Mouse (Mus musculus): ENCODE results near the gene Dock7.
"Not testable (repeated sequence)": the region's sequence is repeated elsewhere in the genome, so short reads cannot be mapped to it uniquely, and the experiment has no call there.

Dock7 gene

DNA sequence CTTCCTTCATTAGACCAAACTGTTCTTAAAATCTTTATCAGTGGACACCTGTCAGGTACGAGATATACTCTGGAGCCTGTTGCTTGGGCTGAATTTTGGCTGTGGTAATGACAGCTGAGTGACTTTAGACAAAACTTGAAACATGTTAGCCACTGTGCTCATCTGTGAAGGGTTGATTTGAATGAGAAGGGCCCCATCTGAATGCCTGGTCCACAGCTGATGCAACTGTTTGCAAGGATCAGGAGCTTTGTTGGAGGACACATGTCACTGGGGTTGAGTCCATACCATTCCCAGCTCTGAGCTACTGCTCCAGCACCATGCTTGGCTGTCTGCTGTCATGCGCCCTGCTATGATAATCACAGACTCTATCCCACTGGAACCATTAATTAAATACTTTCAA lies 115.1 kb downstream of the Dock7 start:
- DNase-seq, result no peak

DNA sequence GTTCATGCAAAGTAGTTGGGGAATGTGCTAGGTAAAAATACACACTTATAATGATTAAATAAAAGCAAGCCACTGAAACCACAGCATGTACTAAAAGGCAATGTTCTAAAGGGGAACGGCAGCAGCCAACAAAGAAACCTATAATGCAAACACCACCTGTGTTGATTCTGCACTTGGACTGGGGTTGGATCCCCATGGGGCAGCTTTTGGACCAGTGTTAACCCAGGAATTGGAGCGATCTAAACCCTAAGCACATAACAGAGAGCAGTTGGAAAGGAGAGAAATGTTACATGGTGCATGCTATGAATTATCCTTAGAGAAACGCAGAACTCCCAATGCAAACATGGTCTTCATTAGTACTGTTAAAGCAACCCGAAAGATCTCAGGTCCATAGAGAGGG lies 127.2 kb downstream of the Dock7 start:
- DNase-seq, result no peak

DNA sequence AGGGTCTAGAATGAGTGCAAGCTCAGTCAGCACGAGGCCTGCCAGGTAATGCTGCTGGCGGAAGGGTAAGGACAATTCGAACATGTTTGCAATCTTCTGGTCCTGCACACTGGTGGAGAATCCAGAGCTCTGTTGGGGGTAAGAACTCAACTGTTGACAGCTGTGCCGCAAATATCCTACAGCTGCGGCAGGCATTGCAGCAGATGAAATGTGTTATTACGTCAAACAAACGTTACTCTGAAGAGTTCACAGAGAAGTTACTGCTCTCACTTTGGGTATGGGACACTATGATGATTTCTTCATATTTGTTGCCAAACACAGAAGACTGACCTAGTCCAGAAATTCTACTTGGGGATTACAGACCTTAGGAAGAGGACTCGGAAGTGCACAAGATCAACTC lies 136.0 kb downstream of the Dock7 start:
- DNase-seq, result no peak

DNA sequence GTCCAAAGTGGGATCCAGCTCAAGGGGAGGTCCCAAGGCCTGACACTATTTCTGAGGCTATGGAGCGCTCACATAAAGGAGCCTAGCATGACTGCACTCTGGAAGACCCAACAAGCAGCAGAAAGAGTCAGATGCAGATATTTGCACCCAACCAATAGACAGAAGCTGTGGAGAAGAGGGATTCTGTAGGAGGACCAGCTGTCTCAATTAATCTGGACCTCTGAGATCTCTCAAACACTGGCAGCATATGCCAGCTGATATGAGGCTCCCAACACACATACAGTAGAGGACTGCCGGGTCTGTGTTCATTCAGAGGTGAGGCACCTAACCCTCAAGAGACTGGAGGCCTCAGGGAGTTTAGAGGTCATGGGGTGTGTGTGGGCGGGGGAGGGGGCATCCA lies 140.7 kb downstream of the Dock7 start:
- DNase-seq, result not testable (repeated sequence)

DNA sequence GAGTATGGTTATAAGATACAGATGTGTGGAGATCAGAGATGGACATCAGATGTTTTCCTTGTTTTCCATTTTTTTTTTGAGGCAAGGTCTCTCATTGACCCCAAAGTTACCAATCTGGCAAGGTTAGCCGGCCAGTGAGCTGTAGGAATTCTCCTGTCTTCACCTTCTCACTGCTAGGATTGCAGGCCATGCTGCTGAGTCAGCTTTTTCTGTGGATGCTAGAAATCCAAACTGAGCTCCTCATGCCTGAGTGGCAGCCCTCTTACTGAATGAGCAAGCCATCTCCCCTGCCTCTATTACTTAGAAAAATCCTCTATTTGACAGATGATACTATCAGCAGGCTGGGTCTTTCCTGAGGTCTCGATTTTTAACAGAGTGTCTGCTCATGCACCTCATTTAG lies 142.0 kb downstream of the Dock7 start:
- DNase-seq, result no peak

DNA sequence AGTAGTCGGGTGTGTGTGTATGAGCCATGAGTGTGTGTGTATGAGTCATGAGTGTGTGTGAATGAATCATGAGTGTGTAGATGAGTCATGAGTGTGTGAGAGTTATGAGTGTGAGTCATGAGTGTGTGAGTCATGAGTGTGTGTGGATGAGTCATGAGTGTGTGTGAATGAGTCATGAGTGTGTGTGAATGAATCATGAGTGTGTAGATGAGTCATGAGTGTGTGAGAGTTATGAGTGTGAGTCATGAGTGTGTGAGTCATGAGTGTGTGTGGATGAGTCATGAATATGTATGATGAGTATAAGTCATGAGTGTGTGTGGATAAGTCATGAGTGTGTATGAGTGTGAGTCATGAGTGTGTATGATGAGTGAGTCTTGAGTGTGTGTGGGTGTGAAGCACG lies 142.4 kb downstream of the Dock7 start:
- not testable (repeated sequence) for DNase-seq

DNA sequence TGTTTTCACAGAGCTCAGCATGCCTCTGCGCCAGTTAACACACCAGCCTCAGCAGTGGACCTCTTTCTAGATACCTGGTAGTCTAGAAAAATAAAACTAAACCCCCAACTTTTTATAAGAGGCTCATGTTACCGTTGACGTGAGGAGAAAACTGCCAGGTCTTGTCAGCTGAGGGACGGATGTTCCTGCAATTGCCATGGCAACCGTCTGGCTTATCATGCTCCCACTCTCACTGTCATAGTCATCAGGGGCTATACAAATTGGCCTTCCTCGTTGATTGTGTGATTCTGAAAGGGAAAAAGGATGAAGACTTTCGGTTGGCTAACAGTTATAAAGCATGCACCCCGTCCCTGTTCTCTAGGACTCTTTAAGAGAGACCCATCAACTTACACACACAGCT lies 145.0 kb downstream of the Dock7 start:
- DNase-seq, result no peak

DNA sequence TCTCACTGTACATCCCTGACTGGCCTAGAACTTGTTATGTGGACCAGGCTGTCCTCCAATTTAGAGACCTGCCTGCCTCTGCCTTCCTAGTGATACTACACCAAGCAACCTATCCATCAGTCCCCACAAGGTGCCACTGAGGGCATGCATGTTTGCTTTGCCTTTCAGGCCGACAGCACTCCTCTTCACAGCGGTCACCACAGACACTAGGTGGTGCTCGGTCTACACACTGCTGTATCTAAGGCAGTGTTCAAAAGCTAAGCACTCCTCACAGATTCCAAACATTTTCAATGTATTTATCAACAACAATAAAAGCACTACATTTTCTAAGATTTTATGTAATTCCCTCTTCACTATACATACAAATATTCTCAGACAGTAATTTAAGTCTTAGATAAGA lies 150.8 kb downstream of the Dock7 start:
- no peak for DNase-seq

DNA sequence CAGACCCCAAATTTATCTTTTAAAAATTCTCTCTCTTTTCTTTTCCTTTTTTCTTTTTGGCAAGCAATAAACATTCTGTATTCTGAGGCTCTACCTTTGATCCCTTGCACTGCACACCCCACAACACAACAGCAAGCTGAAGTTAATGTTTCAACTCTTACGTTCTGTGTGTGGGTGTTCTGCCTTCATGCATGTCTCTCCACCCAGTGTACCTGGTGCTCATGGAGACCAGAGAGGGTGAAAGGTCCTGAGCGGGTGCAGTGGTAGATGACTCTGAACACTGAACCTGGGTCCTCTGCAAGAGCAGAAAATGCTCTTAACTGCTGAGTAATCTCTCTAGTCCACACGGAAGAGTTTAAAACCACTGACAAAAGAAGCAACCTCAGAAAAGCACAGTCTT lies 160.5 kb downstream of the Dock7 start:
- no peak for DNase-seq

DNA sequence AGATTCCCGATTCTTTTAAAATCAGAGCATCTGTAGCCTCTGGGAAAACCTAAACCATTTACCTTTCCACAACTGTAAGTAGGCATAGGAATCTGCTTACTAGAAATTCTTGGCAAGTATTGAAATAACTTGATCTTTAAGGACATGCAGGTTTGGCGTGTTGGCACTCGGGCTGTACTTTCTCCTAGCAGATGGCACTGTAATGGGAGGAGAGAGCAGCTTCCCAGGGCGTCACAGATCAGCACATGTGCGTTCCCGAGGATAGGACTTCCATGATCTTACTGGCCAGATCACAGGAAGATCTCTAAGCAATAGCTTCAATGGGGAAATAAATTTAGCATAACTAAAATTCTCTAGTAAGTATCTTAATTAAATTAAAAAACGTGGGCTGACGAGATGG lies 164.7 kb downstream of the Dock7 start:
- peak; percentile 36 to 48 for DNase-seq

DNA sequence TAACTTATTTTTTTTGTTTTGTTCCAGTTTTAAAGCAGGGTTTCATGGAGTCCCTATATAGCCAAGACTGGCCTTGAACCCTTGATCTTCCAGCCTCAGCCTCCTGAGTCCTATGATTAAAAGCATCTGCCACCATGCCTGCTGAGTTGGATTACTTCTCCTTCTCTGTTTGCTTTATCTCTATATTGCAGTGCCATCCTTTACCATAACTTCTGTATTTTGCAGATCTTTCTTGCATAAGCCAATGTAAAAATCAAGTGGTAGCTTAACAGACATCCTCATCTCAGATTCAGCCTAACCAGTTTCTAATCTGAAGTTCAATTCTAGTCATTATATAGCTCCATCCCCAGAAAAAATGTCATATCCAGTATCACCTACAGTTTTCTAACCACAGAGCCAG lies 170.2 kb downstream of the Dock7 start:
- DNase-seq, result no peak

DNA sequence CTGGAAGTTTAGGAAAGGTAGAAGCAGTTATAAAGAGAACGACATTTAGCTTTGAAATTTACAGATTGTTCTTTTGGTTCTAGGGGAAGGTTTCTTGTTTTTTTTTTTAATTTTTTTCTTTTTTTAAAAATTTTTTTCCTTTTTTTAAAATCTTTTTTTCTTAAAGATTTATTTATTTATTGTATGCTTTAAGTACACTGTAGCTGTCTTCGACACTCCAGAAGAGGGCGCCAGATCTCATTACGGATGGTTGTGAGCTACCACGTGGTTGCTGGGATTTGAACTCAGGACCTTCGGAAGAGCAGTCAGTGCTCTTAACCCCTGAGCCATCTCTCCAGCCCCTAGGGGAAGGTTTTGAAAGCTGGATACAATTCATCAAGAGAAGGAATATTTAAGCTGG lies 182.5 kb downstream of the Dock7 start:
- not testable (repeated sequence) for DNase-seq

DNA sequence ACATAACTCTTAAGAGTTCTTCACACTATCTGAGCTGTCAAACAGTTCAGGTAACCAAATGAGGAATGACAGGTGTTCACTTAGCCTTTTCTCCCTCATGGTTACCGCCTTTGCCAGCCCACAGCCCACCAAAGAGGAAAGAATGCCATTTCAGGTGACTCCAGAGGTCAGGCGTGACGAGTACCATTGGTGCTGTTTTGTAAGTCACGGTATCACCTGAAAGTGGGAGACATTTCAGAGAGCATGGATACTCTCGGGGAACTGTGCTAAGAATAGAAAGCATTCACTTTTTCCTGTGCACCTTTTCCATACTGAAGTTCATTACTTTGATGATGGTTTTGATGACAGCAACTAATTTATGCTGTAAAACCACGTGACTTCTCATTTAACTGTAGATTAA lies 184.7 kb downstream of the Dock7 start:
- DNase-seq, result no peak

DNA sequence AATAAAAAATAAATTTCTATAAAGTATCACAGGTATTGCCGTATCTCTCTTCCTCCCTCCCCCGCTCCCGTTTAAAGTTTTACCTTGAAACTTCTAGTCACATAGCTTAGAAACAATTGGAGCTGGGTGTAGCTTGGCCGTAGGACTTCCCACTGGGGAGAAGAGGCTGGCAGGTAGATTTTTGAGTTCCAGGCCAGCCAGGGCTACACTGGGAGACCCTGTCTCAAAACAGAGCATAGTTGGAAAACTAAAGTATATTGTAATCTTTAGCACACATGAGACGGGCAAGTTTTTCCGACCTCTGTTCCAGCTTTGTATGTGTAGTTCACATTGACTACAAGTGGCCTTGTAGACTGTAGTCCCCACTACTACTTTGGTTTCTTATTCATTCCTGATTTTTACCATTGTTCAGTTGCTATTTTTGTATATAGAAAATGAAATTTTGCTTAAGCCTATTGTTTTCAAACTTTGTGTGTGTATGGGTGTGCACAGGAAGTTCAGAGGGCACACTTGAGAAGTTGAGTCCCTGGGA lies 195.4 kb downstream of the Dock7 start:
- DNase-seq, result no peak

DNA sequence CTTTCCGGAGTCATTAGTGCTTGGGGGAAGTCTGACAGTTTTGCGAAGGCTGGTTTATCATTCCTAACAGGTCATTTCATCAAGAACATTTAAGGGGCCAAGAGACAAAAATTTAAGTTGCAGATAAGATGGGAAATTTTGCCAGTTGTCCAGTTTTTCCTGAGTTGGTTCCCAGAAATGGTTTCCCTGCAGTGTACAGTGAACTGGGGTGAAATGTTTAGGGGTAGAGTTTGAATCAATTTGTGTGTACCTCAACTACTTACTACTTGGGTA lies 195.9 kb downstream of the Dock7 start:
- DNase-seq, result no peak

DNA sequence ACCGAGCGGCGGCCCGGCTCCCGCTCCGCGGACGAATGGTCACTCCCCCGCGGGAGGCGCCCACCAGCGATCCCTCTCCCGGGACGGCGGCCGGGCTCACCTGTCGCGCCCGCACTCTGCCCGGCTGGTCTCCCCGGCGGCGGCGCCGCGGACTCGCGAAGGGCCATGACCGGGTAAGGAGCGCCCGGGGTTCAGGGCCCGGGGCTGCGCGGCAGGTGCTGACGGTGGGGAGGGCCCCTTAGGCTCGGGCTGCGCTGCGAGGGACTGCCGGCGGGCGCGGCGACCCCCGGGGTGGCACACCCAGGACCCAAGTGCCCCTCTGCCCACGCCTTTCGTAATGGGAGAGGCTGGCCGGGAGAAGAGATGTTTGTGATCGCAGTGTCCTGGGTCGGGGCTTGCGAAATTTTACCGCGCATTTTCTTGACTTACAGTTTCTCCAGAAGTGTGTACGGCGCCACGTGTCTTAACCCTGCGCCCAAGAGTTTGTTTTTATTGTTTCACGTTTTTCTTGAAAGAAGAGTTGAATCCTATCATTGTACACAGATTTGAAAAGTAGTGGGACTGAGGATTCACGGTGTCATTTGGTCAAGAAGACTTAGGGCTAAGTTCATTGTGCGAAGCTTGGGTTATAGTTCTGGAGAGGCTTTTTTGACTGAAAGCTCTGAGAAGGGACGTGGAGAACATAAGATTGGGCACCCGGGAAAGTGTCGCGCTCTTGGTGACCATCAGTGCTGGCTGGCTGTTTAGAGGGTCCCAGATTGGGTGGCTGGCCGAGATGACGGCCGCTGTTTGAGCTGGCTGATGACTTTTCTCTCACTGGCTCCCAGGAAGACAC lies 196.4 kb downstream of the Dock7 start:
- peak; percentile 18 to 19 for DNase-seq

DNA sequence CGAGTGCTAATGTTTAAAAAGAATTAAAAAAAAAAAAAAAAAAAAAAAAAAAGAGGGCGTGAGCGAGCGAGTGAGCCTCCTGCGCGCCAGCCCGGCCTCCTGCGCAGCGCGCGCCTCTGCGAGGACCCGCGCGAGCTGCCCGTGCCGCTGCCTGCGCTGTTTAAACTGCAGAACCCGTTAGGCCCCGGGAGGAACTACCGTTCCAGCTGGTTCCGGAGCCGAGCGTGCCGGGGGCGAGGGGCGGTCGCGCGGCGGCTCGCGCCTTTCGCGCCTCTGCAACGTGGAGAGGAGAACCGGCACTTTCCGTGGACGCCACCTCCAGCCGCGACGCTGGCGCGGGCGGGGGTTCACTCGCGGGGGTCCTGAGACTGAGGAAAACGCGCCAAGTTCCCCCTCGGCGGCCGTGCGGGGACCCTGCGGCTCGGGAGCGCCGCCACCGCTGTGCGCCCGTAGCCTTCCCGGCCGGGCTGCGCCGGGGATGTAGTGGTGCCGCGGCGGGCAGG lies 197.1 kb downstream of the Dock7 start, which contains the start of gene Usp1:
Usp1 (plus strand) TSS at position 243 of the 503 bp plus-strand sequence.
- DNase-seq, result peak; percentile 86 to 90

DNA sequence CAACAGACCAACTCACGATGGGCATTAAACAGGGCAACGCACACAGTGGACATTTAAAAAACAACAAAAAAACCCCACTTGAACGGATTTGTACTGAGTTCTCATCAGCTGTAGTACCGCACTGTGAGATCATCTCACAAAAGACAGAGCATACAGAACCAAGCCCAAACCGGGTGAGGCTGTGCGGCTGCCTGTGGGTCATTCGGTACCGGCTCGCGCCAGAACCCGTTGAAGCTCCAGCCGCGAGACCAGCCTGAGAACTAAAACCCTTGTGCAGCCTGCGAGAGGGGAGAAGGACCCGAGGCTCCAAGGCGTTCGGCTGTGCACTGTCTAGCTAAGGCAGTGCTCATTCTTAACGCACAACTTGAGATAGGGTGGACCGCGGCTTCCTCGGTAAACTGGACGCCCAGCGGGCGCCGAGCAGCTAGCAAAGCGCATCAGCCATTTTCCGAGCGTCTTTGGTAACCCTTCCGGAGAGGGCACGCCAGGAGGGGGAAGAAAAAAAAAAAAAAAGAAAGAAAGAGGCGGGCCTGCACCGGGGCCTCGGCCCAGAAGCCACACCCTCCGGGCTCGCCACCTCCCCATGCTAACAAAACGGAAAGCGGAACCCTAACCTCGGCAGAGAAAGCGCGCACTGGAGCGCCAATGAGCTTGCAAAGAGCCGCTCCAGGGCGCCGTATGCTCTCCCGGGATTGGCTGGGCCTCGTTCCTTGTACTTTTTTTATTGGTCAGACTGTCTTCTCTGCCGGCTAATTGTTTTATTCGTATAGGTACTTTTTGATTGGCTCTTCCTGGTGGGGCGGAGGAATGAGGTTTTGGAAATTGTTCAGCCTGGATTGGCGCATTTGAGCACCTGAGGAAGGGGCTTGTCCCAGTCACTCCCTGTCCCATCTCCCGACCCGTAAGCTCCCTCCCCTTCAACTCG lies 197.8 kb downstream of the Dock7 start:
- peak; percentile 95 for DNase-seq

DNA sequence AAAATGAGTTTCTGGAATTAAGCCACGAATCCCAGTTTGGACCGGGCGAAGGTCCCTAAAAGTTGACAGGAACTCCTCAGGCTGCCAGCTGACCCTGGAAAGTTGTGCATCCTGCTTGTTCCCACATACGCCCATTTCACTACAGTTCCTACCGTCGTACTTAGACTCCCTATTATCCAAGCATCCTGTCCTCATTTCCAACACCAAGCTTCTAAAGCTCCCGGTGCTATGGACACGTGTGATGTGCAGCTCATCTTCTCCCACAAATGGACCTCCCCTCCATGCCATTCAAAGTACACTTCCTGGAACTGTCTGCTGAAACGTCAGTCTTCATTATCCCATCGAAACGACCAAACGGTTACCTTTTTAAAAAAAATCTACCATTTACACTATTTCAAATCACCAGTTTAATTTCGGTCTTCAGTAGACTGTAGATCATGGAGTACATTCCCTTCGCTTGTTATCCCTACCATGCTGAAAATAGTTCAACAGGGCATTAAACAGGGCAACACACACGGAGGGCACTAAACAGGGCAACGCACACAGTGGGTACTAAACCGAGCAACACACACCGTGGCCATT lies 198.6 kb downstream of the Dock7 start:
- DNase-seq, result peak; percentile 14 to 30

DNA sequence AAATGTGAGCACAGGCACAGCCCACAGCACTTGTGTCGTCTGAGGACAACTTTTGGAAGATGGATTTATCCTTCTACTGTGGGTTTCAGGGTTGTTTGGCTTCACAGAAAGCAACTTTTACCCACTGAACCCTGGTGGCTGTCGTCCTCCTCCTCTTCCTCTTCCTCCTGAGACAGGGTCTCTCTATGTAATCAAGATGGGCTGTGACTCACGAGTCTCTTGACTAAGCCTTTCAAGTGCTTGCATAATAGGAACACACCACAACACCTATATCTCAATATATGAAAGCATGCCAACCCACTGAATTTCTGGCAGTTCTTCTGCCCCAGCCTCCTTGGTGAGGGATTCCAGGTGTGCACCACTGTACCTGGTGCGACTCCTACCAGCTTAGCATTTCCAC lies 199.8 kb downstream of the Dock7 start:
- DNase-seq, result no peak

DNA sequence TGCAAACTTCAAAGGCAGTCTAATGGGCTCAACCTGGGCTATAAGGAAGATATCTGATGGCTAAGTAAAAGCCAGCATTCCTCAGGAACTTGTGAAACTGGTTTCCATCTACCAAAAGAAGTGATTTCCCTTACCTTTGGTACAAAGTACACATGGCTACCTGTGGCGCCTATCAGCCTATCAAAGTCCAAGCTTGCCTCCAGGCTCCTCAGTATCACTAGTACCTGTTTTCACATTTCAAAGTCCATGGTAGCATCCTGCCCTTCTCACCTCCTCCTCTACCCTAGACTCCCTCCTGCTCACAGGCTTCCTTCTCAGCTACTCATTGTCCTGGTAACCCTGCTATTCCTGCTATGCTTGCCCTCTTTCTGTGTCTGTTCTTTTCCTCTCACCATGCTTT lies 202.5 kb downstream of the Dock7 start:
- DNase-seq, result no peak

DNA sequence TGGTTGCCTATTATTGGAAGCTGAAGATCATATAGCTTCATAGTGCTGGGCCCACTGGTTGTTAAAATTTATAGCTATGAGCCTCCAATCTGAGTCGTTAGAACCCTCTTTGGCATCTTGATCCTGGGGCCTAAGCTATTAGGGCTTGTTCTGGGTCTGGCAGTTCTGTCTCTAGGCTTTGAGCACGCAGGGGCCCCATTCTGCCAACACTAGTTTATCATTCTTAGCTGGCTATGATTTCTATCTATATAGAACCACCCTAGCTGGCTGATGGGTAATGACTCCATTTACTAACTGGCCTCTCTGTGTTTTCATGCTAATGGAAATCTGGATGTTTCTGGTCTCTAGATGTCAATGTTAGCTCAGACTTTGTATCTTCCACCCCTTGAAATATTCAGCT lies 203.0 kb downstream of the Dock7 start:
- DNase-seq, result no peak

DNA sequence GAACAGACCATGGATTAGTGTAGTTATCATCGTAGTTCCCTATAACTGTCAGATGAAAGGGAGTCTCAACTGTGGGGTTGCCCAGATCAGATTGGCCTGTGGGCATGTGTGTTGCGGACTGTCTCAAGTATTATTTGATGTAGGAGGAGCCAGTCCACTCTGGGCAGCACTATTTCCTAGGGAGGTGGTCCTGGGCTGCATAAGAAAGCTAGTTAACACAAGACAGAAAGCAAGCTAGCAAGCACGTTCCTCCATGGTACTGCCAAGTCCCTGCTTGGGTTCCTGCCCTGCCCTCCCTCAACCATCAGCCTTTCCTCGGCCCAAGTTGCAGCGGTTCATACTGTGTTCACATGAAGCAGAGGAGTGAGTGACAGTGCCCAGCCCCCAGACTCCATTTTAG lies 210.5 kb downstream of the Dock7 start:
- no peak for DNase-seq
